Mouse (Mus musculus): ENCODE data around the gene Ssna1. TPM values are rescaled to one million over a fixed set of nuclear protein-coding genes. Genes with fewer than 3 reads are reported as not detected.
"Not testable (repeated sequence)": the region's sequence is repeated elsewhere in the genome, so short reads cannot be mapped to it uniquely, and the experiment has no call there.

Gene Ssna1
- total RNA-seq, 2 experiments from 2014 or later = 38.2 to 42.6 TPM

DNA sequence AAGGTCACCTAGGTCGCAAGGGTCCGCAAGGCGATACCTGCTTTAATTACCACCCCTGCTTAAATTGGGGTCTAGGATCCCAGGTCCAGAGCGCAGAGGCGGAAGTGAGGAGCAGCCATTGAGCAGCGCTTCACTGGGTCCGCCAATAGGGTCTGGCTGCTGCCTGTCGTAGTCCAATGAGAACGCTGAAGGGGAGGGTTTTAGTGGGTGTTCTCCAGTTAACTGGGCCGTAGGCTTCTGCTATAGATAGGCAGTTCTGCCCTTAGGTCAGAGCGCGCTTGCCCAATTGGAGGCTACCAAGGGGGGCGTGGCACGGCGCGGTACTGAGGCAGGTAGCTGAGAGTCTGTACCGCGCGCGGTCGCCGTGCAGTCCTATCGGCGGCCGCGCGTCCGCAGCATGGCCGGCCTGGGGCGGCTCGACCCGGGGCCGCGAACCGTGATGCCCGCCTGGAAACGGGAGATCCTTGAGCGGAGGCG is 9.9 kb downstream of the Ssna1 start, which contains the start of gene Tprn:
Gene Tprn (plus strand): TSS at position 328 of the 477 bp plus-strand sequence.
- DNase-seq = peak; percentile 94 to 98

GRCm38 (mm10) chr2:25261870-25262269 is 10.4 kb downstream of the Ssna1 start:
- no peak for DNase-seq

- DNase-seq = no peak
Measured at GRCm38 (mm10) chr2:25258887-25259286, 13.4 kb downstream of the Ssna1 start.

GRCm38 (mm10) chr2:25257250-25257649 is 15.0 kb downstream of the Ssna1 start:
- DNase-seq = not testable (repeated sequence)

GRCm38 (mm10) chr2:25256443-25257109 is 15.7 kb downstream of the Ssna1 start:
- DNase-seq = peak; percentile 30 to 58

GRCm38 (mm10) chr2:25255284-25255779 is 16.9 kb downstream of the Ssna1 start, which contains the start of gene Tmem203:
Tmem203 (plus strand) TSS chr2:25255439.
- DNase-seq = peak; percentile 91 to 95

GRCm38 (mm10) chr2:25252331-25252730 is 19.9 kb downstream of the Ssna1 start:
- DNase-seq = no peak

DNA sequence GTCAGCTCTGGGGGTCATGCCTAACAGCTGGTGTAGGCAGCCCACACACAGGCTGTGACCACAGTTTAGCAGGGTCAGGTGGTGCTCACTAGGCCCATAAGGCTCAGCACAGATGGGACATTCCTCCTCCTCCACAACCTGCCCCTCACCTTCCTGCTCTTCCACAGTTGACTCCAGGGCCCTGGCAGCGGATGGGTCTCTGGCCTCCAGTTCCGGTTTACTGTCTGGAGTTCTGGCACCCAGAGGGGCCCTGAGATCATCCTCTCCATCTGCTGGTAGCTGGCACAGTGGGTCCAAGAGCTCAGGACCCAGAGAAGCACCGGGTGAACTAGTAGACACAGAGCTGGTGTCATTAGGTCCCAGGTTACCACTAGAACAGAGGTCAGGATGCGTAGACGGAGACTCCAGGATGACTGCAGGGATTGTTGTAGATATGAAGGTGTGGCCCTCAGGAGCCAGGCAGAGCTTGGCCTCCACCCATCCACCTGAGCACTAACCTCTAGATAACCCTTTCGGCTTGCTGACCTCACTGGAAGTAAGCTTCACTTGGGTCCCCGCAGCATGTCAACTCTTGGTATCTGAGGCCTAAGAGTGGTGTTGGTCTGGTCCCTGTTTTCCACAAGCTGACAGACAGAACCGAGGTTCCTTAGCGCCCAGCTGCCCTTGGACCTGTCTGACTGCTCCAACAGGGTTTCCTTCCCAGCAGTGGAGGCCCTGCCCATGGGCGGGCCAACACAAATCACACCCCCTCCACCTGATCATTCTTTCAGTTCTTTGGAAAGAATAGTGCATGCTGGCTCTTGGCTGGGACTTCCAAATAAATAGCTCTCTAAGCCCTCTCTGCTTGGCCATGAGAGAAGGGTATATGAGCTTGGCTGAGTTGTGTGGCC is 25.8 kb downstream of the Ssna1 start, which contains the start of gene AL732309.1:
Gene AL732309.1 (minus strand): TSS at position 681 of the 890 bp plus-strand sequence.
- no peak for DNase-seq

- no peak for DNase-seq
Measured at GRCm38 (mm10) chr2:25244144-25244543, 28.1 kb downstream of the Ssna1 start.

DNA sequence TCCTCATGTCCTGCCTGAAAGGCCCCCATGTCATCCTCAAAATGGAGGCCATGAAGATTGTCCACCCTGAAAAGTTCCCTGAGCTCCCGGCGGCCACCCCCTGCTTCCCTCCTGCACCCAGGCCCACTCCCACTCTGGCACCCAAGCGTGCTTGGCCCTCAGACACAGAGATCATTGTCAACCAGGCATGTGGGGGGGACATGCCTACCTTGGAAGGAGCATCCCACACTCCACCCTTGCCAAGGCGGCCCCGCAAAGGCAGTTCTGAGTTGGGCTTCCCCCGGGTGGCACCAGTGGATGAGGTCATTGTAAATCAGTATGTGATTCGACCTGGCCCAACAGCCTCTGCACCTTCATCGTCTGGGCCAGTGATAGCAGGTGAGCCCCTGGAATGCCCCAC is 28.9 kb downstream of the Ssna1 start:
- DNase-seq = no peak

DNA sequence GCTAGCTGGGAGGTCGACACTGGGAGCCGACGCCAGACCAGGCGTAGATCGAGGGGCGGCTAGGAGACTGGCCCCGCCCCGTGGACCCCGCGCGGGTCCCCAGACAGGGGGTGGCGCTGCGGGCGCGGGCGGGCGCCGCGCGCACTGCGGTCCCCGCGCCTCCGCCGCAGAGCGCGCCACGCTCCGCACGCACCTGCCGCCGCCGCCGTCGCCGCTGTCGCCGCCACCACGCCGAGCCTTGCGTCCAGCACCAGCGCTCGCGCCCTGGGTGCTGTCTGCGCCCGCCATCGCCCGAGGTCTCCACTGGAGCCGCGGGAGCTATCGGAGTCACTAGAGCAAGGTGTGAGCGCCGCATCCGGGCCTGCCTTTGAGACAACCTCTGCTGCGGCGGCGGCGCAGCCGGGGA is 30.1 kb downstream of the Ssna1 start, which contains the start of the genes Rnf208 and Cysrt1:
Gene Rnf208 (plus strand): TSS at position 155 of the 406 bp plus-strand sequence.
Gene Cysrt1 (minus strand): TSS at position 352 of the 406 bp plus-strand sequence.
- no peak for DNase-seq

DNA sequence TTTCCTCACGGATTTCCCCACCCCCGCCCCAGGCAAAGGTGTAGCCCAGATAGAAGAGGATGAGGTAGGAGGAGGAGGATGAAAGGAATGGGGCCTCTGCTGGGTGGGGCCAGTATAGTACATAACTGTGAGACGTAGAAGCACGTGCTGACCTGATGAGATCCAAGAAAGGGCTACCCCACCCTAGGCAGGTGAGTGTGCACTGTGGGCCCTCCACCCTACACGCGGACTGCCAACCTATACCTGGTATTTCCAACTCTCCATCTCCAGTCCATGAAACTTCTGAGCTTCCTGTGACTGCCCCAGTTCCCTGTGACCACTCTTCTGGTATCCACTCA is 30.8 kb downstream of the Ssna1 start:
- DNase-seq = no peak

- DNase-seq = peak; percentile 73
Measured at GRCm38 (mm10) chr2:25240723-25241437, 31.4 kb downstream of the Ssna1 start.

DNA sequence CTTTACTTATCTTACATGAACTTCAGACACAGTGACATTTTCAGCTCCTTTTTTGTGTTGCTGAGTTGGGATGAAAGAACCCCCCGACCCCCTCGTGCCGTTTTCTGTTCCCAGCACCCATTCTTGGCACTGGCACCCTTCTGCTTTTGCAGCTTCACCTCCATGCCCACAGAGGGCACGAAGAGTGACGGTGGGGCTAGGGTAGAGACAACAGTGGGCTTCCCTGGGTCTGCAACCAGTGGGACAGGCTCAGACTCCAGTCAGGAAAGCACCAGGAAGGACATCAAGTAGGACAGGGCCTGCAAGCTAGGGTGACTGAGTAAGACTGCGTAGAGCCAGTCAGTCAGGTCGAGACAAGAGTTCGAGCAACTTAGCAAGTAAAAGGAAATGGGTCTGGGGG is 31.9 kb downstream of the Ssna1 start:
- DNase-seq = no peak

DNA sequence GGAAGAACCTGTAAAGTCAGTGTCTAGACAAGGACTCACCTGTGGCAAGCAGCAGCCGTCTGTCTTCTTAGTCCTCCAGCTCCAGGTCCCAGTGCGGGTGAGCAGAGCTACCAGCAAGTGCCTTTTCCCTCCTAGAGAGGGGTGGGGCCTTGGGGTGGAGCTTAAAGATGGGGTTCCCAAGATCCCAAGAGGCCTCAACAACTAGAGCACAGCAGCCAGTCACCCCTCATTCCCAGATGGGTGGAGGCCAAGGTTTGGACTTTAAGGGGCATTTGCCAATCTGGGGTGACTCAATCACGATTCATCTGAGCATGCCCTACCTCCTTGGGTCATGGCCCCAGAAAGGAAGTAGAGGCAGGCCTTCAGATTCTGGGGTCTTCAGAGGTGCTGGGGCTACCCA is 32.5 kb downstream of the Ssna1 start:
- DNase-seq = no peak

GRCm38 (mm10) chr2:25238106-25238505 is 34.1 kb downstream of the Ssna1 start:
- no peak for DNase-seq

GRCm38 (mm10) chr2:25237522-25237921 is 34.7 kb downstream of the Ssna1 start:
- DNase-seq = no peak

GRCm38 (mm10) chr2:25236614-25237013 is 35.6 kb downstream of the Ssna1 start, which contains the start of gene Rnf224:
Rnf224 (minus strand) TSS chr2:25236787.
- no peak for DNase-seq

GRCm38 (mm10) chr2:25234551-25235220 is 37.6 kb downstream of the Ssna1 start:
- no peak for DNase-seq

DNA sequence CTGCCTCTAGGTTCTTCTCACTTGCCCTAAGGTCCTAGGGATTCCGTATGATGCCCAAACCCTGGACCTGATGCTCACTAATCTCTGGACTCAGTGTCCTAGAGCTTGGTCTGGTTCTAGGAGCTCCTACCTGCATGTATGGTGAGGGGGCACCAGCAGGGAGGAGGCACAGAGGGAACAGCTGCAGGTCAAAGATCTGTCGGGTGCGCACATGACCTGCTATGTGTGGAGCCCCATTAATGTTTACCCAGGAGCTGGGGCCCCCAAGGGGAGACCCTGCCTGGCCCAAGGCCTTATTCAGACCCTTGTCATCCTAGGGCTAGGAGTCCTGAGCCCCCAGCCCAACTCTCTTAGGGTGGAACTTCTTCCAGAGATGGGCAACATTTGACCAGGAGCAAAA is 38.2 kb downstream of the Ssna1 start, which contains the start of gene Slc34a3:
Gene Slc34a3 (minus strand): TSS at position 315 of the 400 bp plus-strand sequence.
- no peak for DNase-seq

DNA sequence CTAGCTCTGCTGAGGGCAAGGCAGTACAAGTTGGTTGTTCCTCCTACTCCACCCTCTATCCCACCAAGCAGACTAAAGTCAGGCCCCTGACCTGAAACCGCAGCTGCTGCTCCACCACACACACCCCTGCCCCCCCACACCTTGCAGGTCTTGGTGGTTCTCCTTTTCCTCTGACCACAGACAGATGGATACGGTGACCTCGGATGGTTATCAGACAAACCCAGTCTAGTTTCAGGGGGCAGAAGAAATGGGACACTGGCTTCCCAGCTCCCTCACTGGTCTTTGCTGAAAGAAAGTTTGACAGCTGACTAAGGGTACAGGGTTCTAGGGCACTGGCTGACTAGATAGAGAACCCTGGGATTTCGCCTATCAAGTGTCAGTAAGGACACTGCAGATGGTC is 38.8 kb downstream of the Ssna1 start:
- DNase-seq = no peak
